Comparison of ENCODE assay signal across 8 mouse cellular contexts in genomic region chr6:48397336-48397735, GRCm38 (mm10). TPM values are rescaled to one million over a fixed set of nuclear protein-coding genes. Genes with fewer than 3 reads are reported as not detected.
DNase-seq lines count a peak whose midpoint lies in the region; ATAC-seq and TF ChIP-seq lines count a peak whose summit lies in the region.

No protein-coding gene starts in this region.

- H3K36me3 ChIP-seq in forebrain, embryonic 12.5 days (replicated peaks): no peaks in the 10 kb centered on the region
- no peaks in the 10 kb centered on the region; the same call in 1 of the 2 replicates for H3K36me3 ChIP-seq in forebrain, embryonic 10.5 days (replicated peaks)
- no peaks in the 10 kb centered on the region for H3K36me3 ChIP-seq in lung, postnatal 0 days (ENCODE audit: insufficient read depth, low read length)

- H3K4me3 ChIP-seq in forebrain, embryonic 12.5 days (replicated peaks): no peak overlapping the region
- H3K4me3 ChIP-seq in forebrain, embryonic 10.5 days: no peak overlapping the region
- no peak overlapping the region for H3K4me3 ChIP-seq in cerebellum, adult 2 months (replicated peaks; ENCODE audit: insufficient read depth, low read depth, low read length)
- H3K4me3 ChIP-seq in lung, postnatal 0 days (ENCODE audit: low read depth, low read length): no peak overlapping the region

- no peaks in the 10 kb centered on the region for H3K9me3 ChIP-seq in forebrain, embryonic 12.5 days
- no peaks in the 10 kb centered on the region for H3K9me3 ChIP-seq in forebrain, embryonic 10.5 days
- no peaks in the 10 kb centered on the region for H3K9me3 ChIP-seq in lung, postnatal 0 days (ENCODE audit: low read length)

- no peak for ATAC-seq in forebrain, embryonic 12.5 days (ENCODE audit: low FRiP score)
- ATAC-seq in lung, postnatal 0 days: no peak
- no peak for ATAC-seq in megakaryocyte, adult 5-6 weeks (ENCODE audit: poor library complexity, severe bottlenecking)

- peak; percentile 32; the same call in 1 of the 2 replicates for TF ChIP-seq POLR2A in cerebellum, adult 2 months (IDR thresholded peaks at IDR 0.05; ENCODE audit: borderline replicate concordance, insufficient read depth, low read length)

- DNase-seq in forebrain, embryonic 10.5 days (ENCODE audit: extremely low spot score, low spot score): no peak
- DNase-seq in CD4-positive helper T cell, adult 2 months (ENCODE audit: low read depth, low spot score): peak; percentile 20
- DNase-seq in cerebellum, adult 2 months: peak; percentile 72 to 82
- DNase-seq in heart, postnatal 10 days: peak; percentile 71 to 76
- peak; percentile 37 for DNase-seq in lung, postnatal 0 days (ENCODE audit: low spot score)
- DNase-seq in thymus, postnatal 25 days: peak; percentile 40

- TF ChIP-seq CTCF in cerebellum, adult 2 months (IDR thresholded peaks at IDR 0.05; ENCODE audit: borderline replicate concordance, insufficient read depth, low read depth, low read length): peak; percentile 41; the same call in 1 of the 2 replicates
- TF ChIP-seq CTCF in lung, postnatal 0 days (IDR thresholded peaks at IDR 0.05): peak; percentile 63

- TF ChIP-seq EP300 in lung, postnatal 0 days (IDR thresholded peaks at IDR 0.05): no peak

- H3K4me1 ChIP-seq in forebrain, embryonic 12.5 days: peaks cover 25% of the 10 kb centered on the region
- H3K4me1 ChIP-seq in forebrain, embryonic 10.5 days: peaks cover 25% of the 10 kb centered on the region
- H3K4me1 ChIP-seq in cerebellum, adult 2 months (ENCODE audit: control insufficient read depth, insufficient read depth, low read length): peaks cover 24% of the 10 kb centered on the region
- peaks cover 5% of the 10 kb centered on the region; the same call in 1 of the 2 replicates for H3K4me1 ChIP-seq in lung, postnatal 0 days (ENCODE audit: insufficient read depth, low read depth, low read length)

- peak overlapping the region; percentile 66; the same call in 1 of the 2 replicates for H3K4me2 ChIP-seq in forebrain, embryonic 12.5 days
- H3K4me2 ChIP-seq in lung, postnatal 0 days (replicated peaks; ENCODE audit: low read depth, low read length): no peak overlapping the region

- H3K27ac ChIP-seq in forebrain, embryonic 12.5 days: no peak overlapping the region
- no peak overlapping the region for H3K27ac ChIP-seq in forebrain, embryonic 10.5 days
- H3K27ac ChIP-seq in cerebellum, adult 2 months (ENCODE audit: insufficient read depth, low read length): peak overlapping the region; percentile 68
- no peak overlapping the region for H3K27ac ChIP-seq in lung, postnatal 0 days (ENCODE audit: low read length)

- 65% methylated on average over 4 of the region's 4 CpGs for WGBS in forebrain, embryonic 12.5 days
- WGBS in forebrain, embryonic 10.5 days: 69% methylated on average over 4 of the region's 4 CpGs
- 20% methylated on average over 4 of the region's 4 CpGs for WGBS in cerebellum, adult 2 months
- WGBS in lung, postnatal 0 days: 64% methylated on average over 4 of the region's 4 CpGs

- intact Hi-C loops in heart, postnatal 10 days (cut with DNase I): loop anchor here (2.0 to 5.0 kb wide), 3 partner anchors 47 to 220 kb away; partner anchors contain the start of gene Zfp467

- H3K9ac ChIP-seq in forebrain, embryonic 12.5 days: no peak overlapping the region
- H3K9ac ChIP-seq in lung, postnatal 0 days (replicated peaks; ENCODE audit: low read depth): no peak overlapping the region

- H3K27me3 ChIP-seq in forebrain, embryonic 12.5 days: 0 out of 2 replicates have a peak, but pooled peaks cover 7% of the 10 kb centered on the region
- H3K27me3 ChIP-seq in forebrain, embryonic 10.5 days (ENCODE audit: poor library complexity, severe bottlenecking): peaks cover 11% of the 10 kb centered on the region; the same call in 1 of the 2 replicates
- H3K27me3 ChIP-seq in cerebellum, adult 2 months (ENCODE audit: control insufficient read depth, insufficient read depth, low read length): no peaks in the 10 kb centered on the region
- no peaks in the 10 kb centered on the region for H3K27me3 ChIP-seq in lung, postnatal 0 days (replicated peaks; ENCODE audit: insufficient read depth, low read length)

RNA-seq across cellular contexts. Expression of gene Krba1, which starts 1.9 kb away (rescaled TPM):
- 27.2 and 28.1 TPM in 2 replicates for polyA plus RNA-seq in forebrain, embryonic 12.5 days (2016; fragmentation: Nextera tagmentation; extraction: Ambion mirVana)
- 23.7 and 24.5 TPM in 2 replicates for polyA plus RNA-seq in forebrain, embryonic 10.5 days (2016; fragmentation: Nextera tagmentation; extraction: Ambion mirVana)
- 50.6 and 55.3 TPM in 2 replicates for polyA plus RNA-seq in cerebellum, adult 2 months (2012; rRNA removed)
- total RNA-seq in heart, postnatal 10 days (2021): 10 to 100 TPM; 27.3 to 30.8 TPM
- 7.6 and 8.4 TPM in 2 replicates for polyA plus RNA-seq in lung, postnatal 0 days (2015; fragmentation: Nextera tagmentation; extraction: Ambion mirVana)
- 0.67 and 1.1 TPM in 2 replicates for total RNA-seq in megakaryocyte, adult 5-6 weeks (2015)
- total RNA-seq in megakaryocyte, adult 5-6 weeks (2017): 1.2 and 1.9 TPM in 2 replicates

RNA-seq across cellular contexts. Expression of gene Zfp467, which starts 48.3 kb away (rescaled TPM):
- 22.1 and 22.7 TPM in 2 replicates for polyA plus RNA-seq in forebrain, embryonic 12.5 days (2016; fragmentation: Nextera tagmentation; extraction: Ambion mirVana)
- 12.9 and 13.1 TPM in 2 replicates for polyA plus RNA-seq in forebrain, embryonic 10.5 days (2016; fragmentation: Nextera tagmentation; extraction: Ambion mirVana)
- 80.4 and 93.2 TPM in 2 replicates for polyA plus RNA-seq in cerebellum, adult 2 months (2012; rRNA removed)
- 10 to 100 TPM; 17.8 to 25.2 TPM for total RNA-seq in heart, postnatal 10 days (2021)
- 31.5 and 34.6 TPM in 2 replicates for polyA plus RNA-seq in lung, postnatal 0 days (2015; fragmentation: Nextera tagmentation; extraction: Ambion mirVana)
- 23.7 and 28.7 TPM in 2 replicates for total RNA-seq in megakaryocyte, adult 5-6 weeks (2015)
- total RNA-seq in megakaryocyte, adult 5-6 weeks (2017): 7.4 and 9.0 TPM in 2 replicates

RNA-seq across cellular contexts. Expression of gene Sspo, which starts 50.7 kb away (rescaled TPM):
- 0.40 and 0.53 TPM in 2 replicates for polyA plus RNA-seq in forebrain, embryonic 12.5 days (2016; fragmentation: Nextera tagmentation; extraction: Ambion mirVana)
- polyA plus RNA-seq in forebrain, embryonic 10.5 days (2016; fragmentation: Nextera tagmentation; extraction: Ambion mirVana): 0.15 and 0.19 TPM in 2 replicates
- 3.7 and 5.0 TPM in 2 replicates for polyA plus RNA-seq in cerebellum, adult 2 months (2012; rRNA removed)
- total RNA-seq in heart, postnatal 10 days (2021): 1 to 10 TPM in 1 of 2 experiments, under 1 TPM in 1; 0.62 to 1.2 TPM
- polyA plus RNA-seq in lung, postnatal 0 days (2015; fragmentation: Nextera tagmentation; extraction: Ambion mirVana): 0.31 and 0.64 TPM in 2 replicates
- total RNA-seq in megakaryocyte, adult 5-6 weeks (2015): 0.02 TPM in 1 of 2 replicates, not detected in the other
- total RNA-seq in megakaryocyte, adult 5-6 weeks (2017): not detected in 2 replicates
